Mouse (Mus musculus) liver, embryonic 14.5 days (tissue): ENCODE measurements around the gene 1700034J05Rik.

Experiments
- CTCF ChIP-seq: IDR thresholded peaks from 2 replicates; pipeline ENCODE4 v1.5.1; 2016; ENCODE audit warnings: antibody characterized with exemption, low read depth, control low read depth
- EP300 ChIP-seq: IDR thresholded peaks from 2 replicates; pipeline ENCODE4 v1.6.1; 2016; ENCODE audit warnings: antibody characterized with exemption, low read depth

DNA sequence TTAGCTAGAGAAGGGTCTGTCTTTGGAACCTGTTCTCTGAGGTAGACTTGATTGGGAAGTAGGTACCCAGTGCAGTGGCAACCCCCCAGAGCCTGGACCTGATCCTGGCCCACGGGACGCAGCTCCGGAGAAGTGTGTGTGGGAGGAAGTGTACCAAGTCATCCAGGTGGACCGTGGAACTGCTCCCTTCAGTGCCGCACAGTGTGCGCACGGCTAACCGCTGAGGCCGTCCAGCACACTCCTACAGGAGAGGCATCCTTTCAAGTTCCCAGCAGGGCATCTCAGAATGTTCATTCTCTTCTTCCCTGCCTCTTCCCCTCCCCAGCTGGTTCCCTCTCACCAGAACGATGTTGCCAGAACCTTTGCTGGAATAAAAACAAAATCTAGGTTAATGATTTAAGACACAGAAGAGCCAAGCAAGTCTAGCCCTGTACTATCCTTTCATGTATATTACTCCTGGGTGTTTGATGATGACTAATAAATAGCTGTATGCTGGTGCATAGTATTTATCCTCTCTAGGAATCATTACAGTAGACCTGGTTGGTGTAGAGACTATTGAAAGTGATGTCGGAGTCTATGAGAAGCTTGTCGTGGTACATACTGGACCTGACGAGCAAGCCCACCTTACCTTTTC lies 11.0 kb upstream of the 1700034J05Rik start:
- TF ChIP-seq CTCF (no peak), EP300 (no peak)
